Mouse (Mus musculus) left cerebral cortex, adult 11 months (tissue): ENCODE measurements around the gene Nsg2.

Experiments
- DNase-seq: peaks from one replicate; pipeline ENCODE4 v3.0.0; 2022; ENCODE audit warnings: low spot score

The Nsg2 gene

DNA sequence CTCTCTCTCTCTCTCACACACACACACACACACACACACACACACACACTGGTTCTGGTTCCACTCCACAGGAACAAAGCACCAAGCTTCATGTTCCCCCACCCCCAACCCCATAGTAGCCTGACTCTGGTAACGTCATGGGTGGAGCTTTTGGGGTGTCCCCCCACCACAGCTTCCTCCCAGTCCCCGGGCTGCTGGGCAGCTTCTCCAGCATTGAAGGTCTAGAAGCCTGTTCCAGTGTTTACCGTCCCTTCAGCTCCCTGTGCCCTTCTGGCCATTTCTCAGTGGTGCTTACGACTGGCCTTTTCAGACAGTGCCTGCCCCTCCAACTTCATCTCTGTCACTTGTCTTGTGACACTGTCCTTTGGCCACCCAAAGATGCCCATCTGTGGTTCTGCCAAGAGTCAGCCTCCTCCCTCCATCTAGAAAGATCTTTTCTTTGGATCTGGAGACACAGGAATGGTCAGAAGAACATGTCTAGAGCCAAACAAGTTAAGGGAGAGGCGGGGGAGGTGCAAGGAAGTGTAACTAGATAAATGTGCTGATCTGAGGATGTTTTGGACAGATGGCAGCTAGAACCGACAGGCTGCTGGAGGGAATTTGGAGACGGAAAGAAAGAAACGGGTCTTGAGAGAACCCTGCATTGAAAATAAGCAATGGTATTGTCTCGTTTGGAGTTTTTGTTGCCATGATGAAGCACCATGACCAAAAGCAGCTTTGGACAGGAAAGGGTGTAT is 11.8 kb downstream of the Nsg2 start:
- no peak for DNase-seq

DNA sequence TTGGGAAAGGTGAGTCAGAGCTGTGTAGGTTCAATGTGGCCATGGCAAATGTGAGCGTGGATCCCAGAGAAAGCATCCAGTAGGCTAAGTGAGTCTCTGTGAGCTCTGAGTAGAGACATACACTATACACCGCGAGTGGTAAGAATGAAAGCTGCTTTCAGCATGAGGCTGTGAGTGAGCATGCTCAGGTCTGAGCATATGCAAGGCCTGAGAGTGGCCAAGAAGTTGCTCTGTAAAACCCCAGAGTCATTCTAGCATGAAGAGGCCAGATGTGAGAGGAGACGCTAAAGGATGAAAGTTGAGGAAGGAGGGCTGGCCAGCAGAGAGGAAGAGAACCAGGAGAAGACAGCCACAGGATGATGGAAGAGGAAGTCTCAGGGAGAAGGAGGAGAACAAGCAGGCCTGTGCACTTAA is 12.8 kb downstream of the Nsg2 start:
- no peak for DNase-seq

DNA sequence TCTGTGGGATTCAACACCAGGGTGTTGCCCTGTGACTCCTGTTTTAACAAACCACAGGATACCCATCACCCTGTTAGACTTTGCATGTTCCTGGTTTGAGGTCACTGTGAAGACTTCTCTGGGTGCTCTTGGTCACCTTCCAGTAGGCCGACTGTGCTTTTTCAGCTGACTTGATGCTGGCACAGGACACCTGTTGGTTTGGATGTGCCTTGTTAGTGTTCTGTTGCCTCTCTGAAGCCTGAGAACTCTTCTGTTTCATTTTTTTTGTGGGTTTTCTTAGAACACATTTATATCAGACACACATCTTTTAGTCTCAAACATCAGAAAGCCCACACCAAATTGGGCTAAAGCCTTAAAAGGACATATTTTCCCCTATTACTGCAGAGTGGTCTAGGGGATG is 13.3 kb downstream of the Nsg2 start:
- no peak for DNase-seq

DNA sequence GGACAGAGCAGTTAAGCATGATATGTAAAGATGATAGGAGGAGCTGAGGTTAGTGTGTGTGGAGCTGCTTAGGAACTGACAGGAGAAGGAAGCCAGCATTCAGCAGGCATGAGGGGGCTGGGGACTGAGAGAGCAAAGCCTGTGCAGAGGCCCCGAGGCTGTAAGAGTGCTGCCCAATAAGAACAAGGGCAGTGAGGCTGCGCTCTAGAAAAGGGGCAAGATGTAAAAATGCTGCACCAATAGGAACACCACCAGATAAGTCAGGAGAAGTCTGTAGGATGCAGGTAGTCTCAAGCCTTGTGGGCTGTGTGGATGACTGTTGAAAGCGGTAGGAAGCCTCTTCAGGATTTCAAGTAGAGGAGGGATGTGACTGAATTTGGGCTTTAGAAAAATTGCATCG is 17.9 kb downstream of the Nsg2 start:
- no peak for DNase-seq

DNA sequence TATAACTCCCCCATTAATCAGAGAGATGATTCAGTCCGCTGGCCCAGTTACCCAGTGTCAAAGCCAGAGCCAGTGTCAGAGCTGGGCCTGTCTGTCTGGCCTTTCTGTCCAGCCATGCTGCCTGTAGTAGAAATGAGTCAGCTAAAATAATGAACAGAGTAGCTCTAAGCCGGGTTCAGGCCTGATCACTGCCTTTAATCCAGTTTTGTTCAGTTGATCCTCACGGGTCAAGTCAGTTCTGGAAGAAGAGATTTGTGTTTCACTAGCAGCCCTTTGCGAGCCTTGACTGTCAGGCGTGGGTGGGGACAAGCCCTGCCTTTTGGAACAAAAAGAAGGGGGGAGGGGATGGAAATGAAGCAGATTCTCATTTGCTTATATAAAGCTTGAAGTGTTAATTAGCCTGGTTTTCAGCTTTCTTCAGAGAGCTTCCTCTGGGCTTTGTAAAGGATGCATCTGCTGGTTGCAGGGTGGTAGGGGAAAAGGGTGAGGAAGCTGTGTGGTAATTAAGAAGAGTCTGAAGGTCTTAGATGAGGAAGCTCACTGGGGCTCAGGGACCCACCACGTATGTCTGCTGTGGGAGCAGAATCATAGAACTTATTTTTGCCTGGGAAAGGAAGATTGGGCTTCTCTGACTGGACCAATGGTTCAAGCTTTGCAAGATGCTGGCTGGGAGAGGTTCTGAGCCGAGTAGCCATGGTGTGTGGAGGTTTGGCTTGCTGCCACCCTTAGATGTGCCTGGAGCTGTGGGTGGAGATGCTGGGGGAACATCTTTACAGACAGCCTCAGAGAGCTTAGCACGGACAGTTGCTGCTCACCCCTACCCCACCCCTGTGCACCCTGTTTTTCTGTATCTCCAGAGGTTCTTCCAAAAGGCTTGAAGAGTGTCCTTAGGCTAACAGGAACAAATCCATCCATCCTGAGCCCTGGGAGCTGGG is 20.0 kb downstream of the Nsg2 start:
- DNase-seq = peak; percentile 66

DNA sequence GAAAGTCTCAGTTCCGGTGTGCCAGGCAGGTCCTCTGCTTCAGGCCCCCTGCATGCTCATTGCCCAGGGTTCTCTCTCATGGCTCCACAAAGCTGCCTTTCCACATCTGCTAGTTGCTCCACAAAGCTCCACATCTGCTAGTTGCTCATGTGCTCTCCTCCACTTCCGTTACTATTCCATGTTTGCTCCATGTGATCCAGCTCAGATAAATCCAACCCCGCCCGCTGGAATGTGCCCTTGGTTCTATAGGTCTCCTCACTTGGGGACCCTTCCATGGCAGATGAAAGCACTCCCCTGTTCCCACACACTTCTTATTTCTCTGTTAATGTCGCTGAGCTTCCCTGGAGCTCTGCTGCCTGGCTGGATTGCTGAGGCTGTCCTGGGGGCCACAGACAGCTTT is 26.4 kb downstream of the Nsg2 start:
- no peak for DNase-seq

DNA sequence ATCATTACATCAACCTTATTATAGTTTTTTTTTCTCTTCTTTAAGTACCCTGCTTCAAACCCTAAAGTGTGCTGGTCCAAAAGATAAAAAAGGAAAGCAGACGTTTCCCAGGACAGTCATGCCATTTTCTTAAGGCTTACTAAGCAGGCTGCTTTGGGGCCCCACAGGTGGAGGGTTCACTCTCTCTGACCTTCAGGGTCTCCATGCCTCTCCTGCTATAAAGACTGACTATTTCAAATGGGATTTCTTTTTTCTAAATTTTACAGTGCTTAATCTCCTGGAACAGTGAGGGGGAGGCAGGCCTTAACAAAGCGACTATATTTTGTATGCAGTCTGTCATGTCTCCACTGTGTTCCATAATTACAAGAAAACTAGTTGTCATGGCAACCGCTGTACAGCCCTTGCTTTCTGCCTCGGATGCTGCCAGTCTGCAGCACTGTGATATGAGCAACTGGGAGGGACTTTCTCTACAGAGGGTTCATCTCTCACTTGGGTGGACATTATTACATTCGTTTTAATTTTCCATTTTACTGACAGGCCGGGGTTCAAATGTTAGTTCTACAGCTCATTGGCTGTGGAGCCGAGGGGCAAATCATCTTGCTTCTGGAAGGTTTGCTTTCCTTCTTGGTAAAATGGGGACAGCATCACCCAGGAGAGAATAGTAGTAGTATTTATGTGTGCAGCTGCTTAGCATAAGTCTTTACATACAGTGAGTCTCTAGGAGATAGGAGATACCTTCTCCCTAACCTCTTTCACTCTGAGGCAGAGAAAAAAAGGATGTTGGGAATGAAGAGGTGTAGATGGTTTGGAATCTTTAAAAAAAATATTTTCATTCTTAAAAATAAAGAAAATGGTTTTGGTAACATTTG is 27.4 kb downstream of the Nsg2 start:
- DNase-seq = peak; percentile 73

DNA sequence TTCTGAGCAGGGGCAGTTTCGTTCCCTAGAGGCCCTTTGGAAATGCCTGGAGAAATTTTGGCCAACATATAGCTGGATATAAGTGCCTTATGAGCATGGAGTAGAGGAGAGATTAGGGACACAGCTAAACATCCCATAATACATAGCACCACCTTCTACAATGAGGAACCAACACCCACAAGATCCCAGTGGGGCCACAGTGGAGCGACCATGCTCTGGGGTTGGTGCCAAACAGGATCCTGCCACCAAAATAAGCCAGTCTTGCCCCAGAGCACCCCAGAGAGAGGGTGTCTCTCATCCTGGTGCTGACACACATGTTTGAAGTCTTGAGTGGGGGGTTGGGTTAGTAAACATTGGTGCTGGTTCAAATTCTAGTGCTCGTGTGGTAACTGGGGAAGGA is 28.3 kb downstream of the Nsg2 start:
- DNase-seq = no peak

DNA sequence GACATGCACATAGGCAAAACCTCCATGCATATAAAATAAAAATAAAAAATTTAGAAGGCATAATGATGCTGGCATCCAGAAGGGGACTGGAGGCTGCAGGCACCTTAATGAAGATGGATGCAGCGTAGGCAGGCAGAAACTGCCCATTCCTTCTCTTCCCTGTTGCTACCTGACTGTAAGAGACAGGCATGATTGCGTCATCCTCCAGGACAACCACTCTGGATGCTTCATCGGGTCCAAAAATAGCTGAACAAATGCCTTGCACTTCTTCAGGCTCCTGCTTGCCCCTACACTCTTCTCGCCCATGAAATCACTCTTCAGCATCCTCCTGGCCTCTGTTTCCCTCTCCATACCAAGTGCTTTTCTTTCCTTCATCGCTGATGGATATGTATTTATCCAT is 29.1 kb downstream of the Nsg2 start:
- DNase-seq = no peak

DNA sequence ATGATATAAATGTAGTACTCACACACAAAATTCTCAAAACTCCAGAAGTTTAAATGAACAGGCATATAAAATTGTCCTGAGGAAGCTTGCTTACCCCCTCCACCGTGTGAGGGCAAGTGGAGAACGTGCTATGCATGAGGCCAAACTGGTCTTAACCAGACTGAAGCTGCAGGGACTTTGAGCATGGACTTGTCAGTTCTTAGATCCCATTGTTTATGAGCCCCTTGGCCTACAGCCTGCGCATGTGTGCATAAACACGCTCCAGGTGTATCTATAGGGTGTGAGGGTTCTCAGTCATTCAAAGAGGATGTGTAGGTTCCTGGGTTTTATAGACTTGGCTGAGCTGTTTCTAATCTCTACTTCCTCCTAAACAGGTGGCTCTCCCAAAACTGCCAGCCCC is 31.1 kb downstream of the Nsg2 start:
- DNase-seq = no peak

DNA sequence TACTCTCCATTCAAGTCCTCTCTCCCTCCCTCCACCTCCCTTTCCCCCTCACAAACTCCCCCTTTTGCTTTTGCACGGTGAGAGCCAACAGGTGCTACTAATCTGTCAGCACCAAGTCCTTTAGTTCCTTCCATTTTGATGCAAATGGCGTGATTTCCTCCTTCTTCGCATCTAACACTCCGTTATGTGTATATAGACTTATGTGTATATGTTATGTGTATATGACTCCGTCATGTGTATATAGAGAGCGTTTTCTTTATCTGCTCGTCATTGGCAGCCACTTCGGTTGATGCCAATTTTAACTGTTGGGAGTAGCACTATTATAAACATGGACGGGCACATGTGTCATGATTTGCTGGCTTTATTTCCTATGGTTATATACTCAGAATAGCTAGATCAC is 31.8 kb downstream of the Nsg2 start:
- no peak for DNase-seq

DNA sequence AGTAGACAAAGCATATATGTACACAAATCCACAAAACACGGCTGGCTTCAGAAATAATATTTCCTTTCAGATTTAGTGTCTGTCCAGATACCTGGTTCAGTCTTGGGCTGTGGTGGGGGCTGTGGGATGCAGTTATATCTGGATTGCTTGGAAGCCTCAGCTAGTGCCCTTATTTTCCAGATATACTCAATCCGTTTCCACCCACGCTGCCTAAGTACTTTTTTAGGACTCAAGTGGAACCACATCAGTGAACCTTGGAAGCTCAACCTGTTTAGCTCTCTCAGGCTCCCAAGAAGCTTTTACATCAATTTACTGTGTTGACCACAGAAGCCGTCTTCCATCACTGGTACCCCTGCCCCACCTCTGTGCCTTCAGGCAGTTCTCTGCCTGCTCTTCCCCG is 35.6 kb downstream of the Nsg2 start:
- DNase-seq = no peak

DNA sequence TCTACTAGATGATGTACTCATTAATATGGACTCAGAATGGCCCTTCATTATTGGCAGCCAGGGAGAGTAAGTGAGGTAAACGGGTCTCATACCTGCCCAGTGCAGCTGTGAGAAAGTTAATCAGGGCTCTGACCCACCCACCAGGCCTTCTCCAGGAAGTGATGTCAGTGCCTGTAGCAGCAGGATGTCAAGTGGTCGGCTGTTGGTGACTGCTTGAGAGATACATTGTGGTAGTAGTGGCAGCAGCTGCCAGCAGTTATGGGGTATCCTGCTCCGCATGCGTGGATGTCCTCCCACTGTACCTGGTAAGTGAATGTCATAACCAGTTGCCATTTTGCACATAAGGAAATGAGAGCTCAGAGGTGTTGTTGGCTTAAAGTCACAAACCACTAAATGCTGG is 39.4 kb downstream of the Nsg2 start:
- no peak for DNase-seq

DNA sequence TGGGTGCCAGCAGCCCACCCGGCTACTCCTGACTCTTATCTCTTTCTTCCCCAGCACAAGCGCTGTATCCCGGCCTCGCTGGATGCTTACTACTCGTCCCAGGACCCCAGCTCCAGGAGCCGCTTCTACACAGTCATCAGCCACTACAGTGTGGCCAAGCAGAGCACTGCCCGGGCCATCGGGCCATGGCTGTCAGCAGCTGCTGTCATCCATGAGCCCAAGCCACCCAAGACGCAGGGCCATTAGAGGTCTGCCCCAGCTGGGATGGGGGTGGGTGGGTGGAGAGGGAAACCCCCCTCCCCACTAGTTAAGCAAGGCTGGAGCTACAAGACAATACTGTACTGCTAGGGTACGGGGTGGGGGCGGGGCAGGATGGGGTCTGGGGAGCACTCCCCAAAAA is 57.1 kb downstream of the Nsg2 start:
- no peak for DNase-seq

DNA sequence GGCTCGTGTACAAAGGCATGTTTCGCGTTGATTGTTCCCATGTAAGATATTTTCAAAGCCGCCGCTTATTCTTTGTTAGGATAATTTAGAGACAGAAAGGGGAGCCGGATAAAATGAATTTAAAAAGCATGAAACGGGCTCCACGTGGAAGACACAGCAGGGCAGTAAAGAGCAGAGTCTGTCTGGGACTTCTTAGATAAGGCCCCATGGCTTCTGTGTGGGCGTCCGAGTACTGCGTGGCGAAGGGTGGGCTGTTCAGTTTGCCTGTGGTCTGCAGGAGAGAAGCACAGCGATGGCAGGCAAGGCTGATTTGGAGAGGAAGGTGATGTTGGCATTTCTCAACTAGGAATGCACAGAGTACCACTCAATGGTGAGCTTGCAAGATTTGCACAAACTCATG is 57.6 kb downstream of the Nsg2 start:
- DNase-seq = no peak

DNA sequence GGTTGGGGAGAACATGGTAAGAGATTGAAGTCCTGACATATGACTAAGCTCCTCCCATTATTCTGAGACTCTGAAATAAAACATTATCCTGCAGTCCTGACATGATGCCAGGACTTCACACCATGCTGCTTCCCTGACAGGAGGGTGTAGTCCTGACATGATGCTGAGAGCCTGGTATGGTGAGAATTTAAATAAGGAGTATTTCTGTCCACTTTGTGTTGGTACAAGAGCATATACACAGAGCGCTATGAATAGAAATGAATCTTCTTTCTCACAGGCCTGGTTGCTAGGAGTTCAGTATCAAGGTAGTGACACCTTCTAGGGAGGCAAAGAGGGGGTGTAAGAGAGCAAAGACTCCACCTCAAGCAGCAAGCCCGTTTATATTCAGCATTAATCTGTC is 60.8 kb downstream of the Nsg2 start:
- no peak for DNase-seq

DNA sequence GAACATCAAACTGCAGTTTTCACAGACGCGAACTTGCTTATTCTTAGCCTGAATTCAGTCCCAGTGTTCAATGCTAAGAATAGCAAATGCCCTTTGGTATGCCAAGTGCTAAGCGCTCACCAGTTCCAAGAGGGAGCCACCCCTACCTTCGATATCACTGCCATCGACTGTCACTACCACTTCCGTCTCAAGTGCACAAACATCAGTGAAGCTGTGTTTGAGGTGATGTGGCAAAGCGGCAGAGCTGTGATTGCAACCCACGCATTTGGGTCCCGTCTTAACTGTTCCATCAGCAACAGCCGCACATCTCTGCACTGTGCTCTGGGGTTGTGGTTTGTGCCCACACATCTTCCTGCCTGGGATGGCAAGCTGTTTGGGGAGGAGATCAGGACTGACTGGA is 61.6 kb downstream of the Nsg2 start:
- peak; percentile 61 for DNase-seq

DNA sequence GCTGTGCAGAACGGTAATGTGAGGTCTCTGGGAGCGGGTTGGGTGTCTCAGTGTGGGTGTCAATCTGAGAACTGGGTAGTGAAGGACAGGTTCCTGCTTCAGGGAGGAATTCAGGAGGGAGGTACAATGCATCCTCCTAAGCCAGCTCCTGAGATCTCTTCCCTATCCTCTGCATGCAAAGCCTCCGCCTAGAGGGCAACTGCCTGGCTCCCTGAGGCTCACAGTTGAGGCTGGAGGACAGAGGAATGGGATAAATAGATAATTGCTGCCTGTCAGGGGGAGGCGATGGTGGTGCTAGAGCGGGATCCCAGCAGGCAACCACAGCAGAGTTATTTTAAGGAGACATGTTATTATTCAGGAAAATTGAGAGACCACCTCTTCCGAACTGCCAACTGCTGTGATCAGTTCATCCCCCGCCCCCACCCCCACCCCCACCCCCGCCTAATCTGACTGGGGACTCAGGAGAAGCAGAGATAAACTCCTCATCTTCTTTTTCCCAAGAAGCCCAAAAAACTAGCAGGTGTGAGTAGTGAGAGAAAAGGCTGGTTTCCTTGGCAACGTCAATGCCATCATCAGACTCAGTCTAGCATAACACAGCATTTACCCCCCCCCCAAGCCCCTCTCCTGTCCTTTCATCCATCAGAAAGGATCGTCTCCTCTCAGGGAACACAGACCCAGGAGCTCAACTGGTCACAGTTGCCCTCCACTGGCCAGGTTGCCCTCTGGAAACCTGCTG is 63.7 kb downstream of the Nsg2 start:
- no peak for DNase-seq

DNA sequence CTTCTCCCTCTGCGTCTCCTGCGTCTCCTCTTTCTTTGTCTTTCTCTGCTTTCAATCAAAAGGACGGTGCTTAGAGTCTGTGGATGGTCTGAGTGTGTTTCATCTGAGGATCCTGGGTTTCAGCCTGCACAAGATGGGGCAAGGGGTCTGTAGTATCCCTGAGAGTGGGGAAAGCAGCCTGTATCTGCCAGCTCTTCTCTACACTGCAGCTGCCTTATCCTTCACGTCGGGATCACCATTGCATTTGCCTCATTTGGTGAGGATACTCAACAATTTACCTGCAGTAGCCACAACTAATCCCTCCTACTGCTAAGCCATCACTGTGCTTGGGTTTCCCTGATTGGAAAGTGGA is 64.2 kb downstream of the Nsg2 start:
- no peak for DNase-seq

DNA sequence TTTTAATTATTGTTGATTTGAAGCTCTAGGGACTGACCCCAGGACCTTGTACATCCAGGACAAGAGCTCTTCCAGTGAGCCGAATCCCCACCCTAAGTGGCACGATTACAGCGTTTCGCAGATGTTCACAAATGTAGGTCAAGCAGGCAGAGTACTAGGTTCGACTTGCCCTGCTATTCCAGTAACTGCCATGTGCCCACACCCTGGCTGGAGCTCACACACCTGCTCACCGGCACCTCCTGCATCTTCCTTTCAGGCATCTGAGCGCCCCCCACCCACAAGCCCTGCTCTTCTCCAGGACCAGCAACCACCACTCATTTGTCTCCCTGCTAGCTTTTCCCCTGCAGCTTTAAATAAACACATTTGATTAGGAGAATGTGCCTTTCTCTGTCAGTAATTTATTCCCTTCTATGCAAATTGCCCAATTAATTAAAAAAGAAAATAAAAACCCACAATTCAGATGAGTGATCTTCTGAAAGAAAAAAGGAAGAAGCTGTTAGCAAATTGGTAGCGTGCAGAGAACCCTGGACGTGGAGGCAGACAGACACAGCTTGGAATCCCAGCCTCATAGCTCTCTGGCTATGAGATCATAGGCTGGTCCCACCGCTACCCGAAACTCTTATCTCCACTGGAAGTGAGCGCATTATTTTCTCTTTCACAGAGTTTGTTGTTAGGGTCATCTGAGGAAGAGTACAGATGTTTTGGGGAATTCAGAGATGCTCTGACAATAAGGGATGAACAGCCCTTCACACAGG is 68.7 kb downstream of the Nsg2 start:
- no peak for DNase-seq

DNA sequence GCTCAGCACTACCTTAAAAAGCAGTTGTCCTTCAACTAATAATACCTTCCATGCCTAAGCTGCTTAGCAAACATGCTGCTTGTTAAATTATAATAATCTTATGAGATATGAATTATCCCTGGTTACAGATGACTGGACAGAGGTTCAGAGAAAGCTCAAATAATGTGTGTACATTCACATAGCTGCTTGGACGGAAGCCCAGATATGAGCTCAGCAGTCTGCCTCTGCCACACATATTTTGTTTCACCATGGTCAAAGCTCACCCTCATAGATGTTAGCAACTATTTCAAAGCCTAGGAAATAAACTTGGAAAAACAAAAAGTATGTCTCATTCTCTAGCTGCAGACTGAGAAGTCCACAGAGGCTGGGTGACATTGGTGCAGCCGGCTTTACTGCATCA is 74.9 kb downstream of the Nsg2 start:
- no peak for DNase-seq
